Mouse (Mus musculus) MEL (cell line): Measurements from ENCODE around the gene Slc7a5. TPM values are rescaled to one million over a fixed set of nuclear protein-coding genes. Genes with fewer than 3 reads are reported as not detected.

Source experiments
- DNase-seq: peaks from one replicate; pipeline ENCODE4 v3.0.0; 2011; ENCODE audit warnings: low read depth, low spot score
- H3K27ac ChIP-seq: 2 replicates; pipeline ENCODE4 v1.5.1; 2012; ENCODE audit warnings: low read depth, mild to moderate bottlenecking, control low read depth, low read length, moderate library complexity; ENCODE audit not compliant: control insufficient read depth
- H3K27me3 ChIP-seq, 2 experiments: fragments of 150-350 bp in 1 of 2; sonication (generic) in 1 of 2; 2 replicates each; pipeline ENCODE4 v1.6.1; 2012; ENCODE audit warnings: low read length in 2 of 2, mild to moderate bottlenecking in 2 of 2, improper control_type of control experiment in 1 of 2, moderate library complexity in 1 of 2; ENCODE audit not compliant: insufficient read depth in 2 of 2, control insufficient read depth in 1 of 2
- H3K36me3 ChIP-seq, 2 experiments: 2 replicates each; pipeline ENCODE4 v1.6.1; 2012 to 2014; ENCODE audit warnings: low read length in 2 of 2, improper control_type of control experiment in 1 of 2, inconsistent platforms in 1 of 2, mild to moderate bottlenecking in 1 of 2; ENCODE audit not compliant: insufficient read depth in 2 of 2, control insufficient read depth in 1 of 2
- H3K4me1 ChIP-seq, 2 experiments: fragments of 150-350 bp in 1 of 2; sonication (generic) in 1 of 2; 2 replicates each; pipeline ENCODE4 v1.6.1; 2012; ENCODE audit warnings: low read length in 2 of 2, improper control_type of control experiment in 1 of 2, mild to moderate bottlenecking in 1 of 2; ENCODE audit not compliant: insufficient read depth in 2 of 2, control insufficient read depth in 1 of 2
- H3K4me3 ChIP-seq, 2 experiments: fragments of 150-350 bp in 1 of 2; sonication (generic) in 1 of 2; 2 replicates each; pipeline ENCODE4 v1.5.1; 2012; ENCODE audit warnings: low read depth in 2 of 2, low read length in 2 of 2, mild to moderate bottlenecking in 2 of 2, moderate library complexity in 2 of 2, control low read depth in 1 of 2, improper control_type of control experiment in 1 of 2; ENCODE audit not compliant: control insufficient read depth in 1 of 2, insufficient read depth in 1 of 2
- H3K79me2 ChIP-seq: 2 replicates; pipeline ENCODE4 v1.6.1; 2012; ENCODE audit warnings: mild to moderate bottlenecking, low read length, moderate library complexity; ENCODE audit not compliant: control insufficient read depth, poor library complexity, insufficient read depth
- H3K9ac ChIP-seq: 2 replicates; pipeline ENCODE4 v1.6.1; 2012; ENCODE audit warnings: low read depth, mild to moderate bottlenecking, control low read depth, low read length, moderate library complexity; ENCODE audit not compliant: control insufficient read depth, poor library complexity, severe bottlenecking
- H3K9me3 ChIP-seq: fragments of 150-350 bp; sonication (generic); replicated peaks from 2 replicates; pipeline ENCODE4 v1.6.1; 2012; ENCODE audit warnings: mild to moderate bottlenecking, low read length, improper control_type of control experiment, moderate library complexity; ENCODE audit not compliant: insufficient read depth
- BHLHE40 ChIP-seq: IDR thresholded peaks from 2 replicates; pipeline ENCODE4 v1.6.1; 2012; ENCODE audit warnings: low read depth, mild to moderate bottlenecking, inconsistent platforms, low read length, improper control_type of control experiment, borderline replicate concordance
- CHD2 ChIP-seq: IDR thresholded peaks from 2 replicates; pipeline ENCODE4 v1.6.1; 2011; ENCODE audit warnings: low read length, improper control_type of control experiment
- CTCF ChIP-seq, 3 experiments: IDR thresholded peaks in 2 of 3; conservative IDR thresholded peaks in 1 of 3; 2 replicates each; pipeline ENCODE4 v1.5.1; 2011 to 2012; ENCODE audit warnings: low read length in 3 of 3, low read depth in 2 of 3, mild to moderate bottlenecking in 2 of 3, improper control_type of control experiment in 1 of 3, inconsistent platforms in 1 of 3, mixed read lengths in 1 of 3, moderate library complexity in 1 of 3; ENCODE audit not compliant: control insufficient read depth in 1 of 3, insufficient read depth in 1 of 3, poor library complexity in 1 of 3, severe bottlenecking in 1 of 3
- E2F4 ChIP-seq: IDR thresholded peaks from 2 replicates; pipeline ENCODE4 v1.6.1; 2011; ENCODE audit warnings: low read depth, low read length, improper control_type of control experiment, borderline replicate concordance
- ETS1 ChIP-seq: IDR thresholded peaks from 2 replicates; pipeline ENCODE4 v1.6.1; 2012; ENCODE audit warnings: low read depth, mild to moderate bottlenecking, inconsistent platforms, low read length, improper control_type of control experiment, moderate library complexity
- GABPA ChIP-seq: IDR thresholded peaks from 2 replicates; pipeline ENCODE4 v1.6.1; 2012; ENCODE audit warnings: low read depth, mild to moderate bottlenecking, inconsistent platforms, low read length, improper control_type of control experiment, moderate library complexity
- HCFC1 ChIP-seq: IDR thresholded peaks from 2 replicates; pipeline ENCODE4 v1.6.1; 2012; ENCODE audit warnings: low read depth, mild to moderate bottlenecking, inconsistent platforms, low read length, improper control_type of control experiment, moderate library complexity
- KAT2A ChIP-seq: conservative IDR thresholded peaks from 2 replicates; pipeline ENCODE4 v1.6.1; 2012; ENCODE audit warnings: low read depth, low read length, improper control_type of control experiment, inconsistent platforms
- MAFK ChIP-seq: IDR thresholded peaks from 2 replicates; pipeline ENCODE4 v1.6.1; 2011; ENCODE audit warnings: low read depth, mild to moderate bottlenecking, low read length, improper control_type of control experiment, borderline replicate concordance
- MEF2A ChIP-seq: IDR thresholded peaks from 2 replicates; pipeline ENCODE4 v1.6.1; 2014; ENCODE audit warnings: low read depth, mild to moderate bottlenecking, inconsistent platforms, low read length, improper control_type of control experiment; ENCODE audit not compliant: poor library complexity, insufficient replicate concordance, severe bottlenecking; ENCODE audit errors: extremely low read depth
- MXI1 ChIP-seq: IDR thresholded peaks from 2 replicates; pipeline ENCODE4 v1.6.1; 2011; ENCODE audit warnings: mild to moderate bottlenecking, low read depth, low read length, improper control_type of control experiment
- MYB ChIP-seq: IDR thresholded peaks from 2 replicates; pipeline ENCODE4 v1.6.1; 2011; ENCODE audit warnings: mild to moderate bottlenecking, low read depth, low read length, improper control_type of control experiment
- POLR2AphosphoS2 ChIP-seq: IDR thresholded peaks from 2 replicates; pipeline ENCODE4 v1.6.1; 2011; ENCODE audit warnings: low read length, improper control_type of control experiment
- POLR2AphosphoS5 ChIP-seq: IDR thresholded peaks from 2 replicates; pipeline ENCODE4 v1.6.1; 2012; ENCODE audit warnings: low read depth, borderline replicate concordance, mild to moderate bottlenecking, inconsistent platforms, low read length, moderate library complexity, mixed read lengths
- RAD21 ChIP-seq: IDR thresholded peaks from 2 replicates; pipeline ENCODE4 v1.6.1; 2011; ENCODE audit warnings: mild to moderate bottlenecking, low read depth, low read length, improper control_type of control experiment
- RCOR1 ChIP-seq: IDR thresholded peaks from 2 replicates; pipeline ENCODE4 v1.6.1; 2012; ENCODE audit warnings: low read depth, mild to moderate bottlenecking, inconsistent platforms, low read length, improper control_type of control experiment
- TBP ChIP-seq: IDR thresholded peaks from 2 replicates; pipeline ENCODE4 v1.8.0; 2011; ENCODE audit warnings: low read depth, low read length, improper control_type of control experiment
- TCF12 ChIP-seq: IDR thresholded peaks from 2 replicates; pipeline ENCODE4 v1.6.1; 2014; ENCODE audit warnings: low read depth, mild to moderate bottlenecking, inconsistent platforms, low read length, improper control_type of control experiment, moderate library complexity
- UBTF ChIP-seq: IDR thresholded peaks from 2 replicates; pipeline ENCODE4 v1.6.1; 2012; ENCODE audit warnings: low read depth, mild to moderate bottlenecking, inconsistent platforms, low read length, improper control_type of control experiment, moderate library complexity, borderline replicate concordance; ENCODE audit not compliant: insufficient read depth
- USF1 ChIP-seq: IDR thresholded peaks from 2 replicates; pipeline ENCODE4 v1.6.1; 2014; ENCODE audit warnings: low read depth, mild to moderate bottlenecking, inconsistent platforms, low read length, improper control_type of control experiment, moderate library complexity
- ZC3H11A ChIP-seq: IDR thresholded peaks from 2 replicates; pipeline ENCODE4 v1.6.1; 2012; ENCODE audit warnings: low read depth, mild to moderate bottlenecking, inconsistent platforms, low read length, improper control_type of control experiment
- ZKSCAN1 ChIP-seq: IDR thresholded peaks from 2 replicates; pipeline ENCODE4 v1.6.1; 2012; ENCODE audit warnings: low read depth, mild to moderate bottlenecking, inconsistent platforms, low read length, improper control_type of control experiment, moderate library complexity
- ZMIZ1 ChIP-seq: IDR thresholded peaks from 2 replicates; pipeline ENCODE4 v1.6.1; 2012; ENCODE audit warnings: low read depth, mild to moderate bottlenecking, inconsistent platforms, low read length, improper control_type of control experiment, moderate library complexity
- ZNF384 ChIP-seq: IDR thresholded peaks from 2 replicates; pipeline ENCODE4 v1.6.1; 2012; ENCODE audit warnings: low read depth, mild to moderate bottlenecking, inconsistent platforms, low read length, improper control_type of control experiment
- polyA plus RNA-seq, 2 experiments: library from polyadenylated mRNA; stranded (reverse) in 1 of 2; unstranded in 1 of 2; fragments of >175 nt in 1 of 2; fragments of >200 nt in 1 of 2; gene quantifications; 2 replicates each; pipeline versions ENCODE4 v1.2.1 to v1.2.4; 2012; ENCODE audit warnings: low replicate concordance in 2 of 2, low read depth in 1 of 2; ENCODE audit not compliant: insufficient read length in 2 of 2, insufficient read depth in 1 of 2, missing spikeins in 1 of 2
- total RNA-seq: library from RNA; depleted of rRNA; stranded (reverse); fragments of 300-350 nt; gene quantifications from 2 replicates; pipeline ENCODE4 v1.2.3, GENCODE M21; 2012

The Slc7a5 gene
- total and polyA plus RNA-seq, 3 experiments = 55.0 to 263 (median 108) TPM

GRCm38 (mm10) chr8:121889317-121889716, 18.2 kb downstream of the Slc7a5 start:
- Histone ChIP-seq H3K9ac (no peak overlapping the region), H3K4me1 (no peaks in the 10 kb centered on the region), H3K27ac (no peak overlapping the region), H3K9me3 (no peaks in the 10 kb centered on the region), H3K4me3 (no peak overlapping the region), H3K79me2 (peaks cover 7% of the 10 kb centered on the region), H3K27me3 (no peaks in the 10 kb centered on the region), H3K36me3 (peaks cover 0 to 42% of the 10 kb centered on the region in 2 experiments; a peak in 2 of 4 replicates)
- no peak for DNase-seq
- no peak for TF ChIP-seq KAT2A
- TF ChIP-seq TBP = no peak
- no peak for TF ChIP-seq MEF2A
- no peak for TF ChIP-seq RAD21
- no peak for TF ChIP-seq ZKSCAN1
- no peak for TF ChIP-seq GABPA
- no peak for TF ChIP-seq POLR2AphosphoS5
- TF ChIP-seq CHD2 = no peak
- TF ChIP-seq MYB = no peak
- no peak for TF ChIP-seq ETS1
- no peak for TF ChIP-seq UBTF
- TF ChIP-seq MXI1 = no peak
- TF ChIP-seq E2F4 = no peak
- TF ChIP-seq MAFK = no peak

GRCm38 (mm10) chr8:121887547-121887946, 19.9 kb downstream of the Slc7a5 start:
- no peaks in the 10 kb centered on the region for H3K4me1 ChIP-seq
- no peaks in the 10 kb centered on the region for H3K9me3 ChIP-seq
- H3K36me3 ChIP-seq = peaks cover 0 to 38% of the 10 kb centered on the region in 2 experiments; a peak in 2 of 4 replicates
- DNase-seq = no peak
- TF ChIP-seq RAD21 (no peak), MYB (no peak), POLR2AphosphoS2 (no peak), E2F4 (no peak), TCF12 (no peak), ZKSCAN1 (no peak), ZC3H11A (no peak), MEF2A (no peak), HCFC1 (no peak), UBTF (no peak), BHLHE40 (no peak), RCOR1 (no peak), ZMIZ1 (no peak), TBP (no peak), USF1 (no peak), CTCF (IDR thresholded peaks at IDR 0.05 in 2 of 3, conservative IDR thresholded peaks at IDR 0.05 in 1 of 3; ENCODE audit: control insufficient read depth in 1 of 3, insufficient read depth in 1 of 3, low read depth in 2 of 3, low read length in 3 of 3, poor library complexity in 1 of 3, severe bottlenecking in 1 of 3) (no peak), ZNF384 (no peak), MXI1 (no peak), CHD2 (no peak), GABPA (no peak)
- no peak overlapping the region for H3K9ac ChIP-seq
- H3K4me3 ChIP-seq = no peak overlapping the region
- no peaks in the 10 kb centered on the region for H3K27me3 ChIP-seq
- H3K27ac ChIP-seq = no peak overlapping the region
- H3K79me2 ChIP-seq = peaks cover 1% of the 10 kb centered on the region; the same call in 1 of the 2 replicates
